ENCODE assay signal across 8 mouse cellular contexts in genomic region chr16:34920182-34920581, GRCm38 (mm10).
A peak's percentile ranks its signal among the peaks of the same experiment; 100 is the strongest.
DNase-seq lines count a peak whose midpoint lies in the region; ATAC-seq and TF ChIP-seq lines count a peak whose summit lies in the region.

No protein-coding gene starts in this region.

- H3K9me3 ChIP-seq in hindbrain, postnatal 0 days (ENCODE audit: low read length) = no peaks in the 10 kb centered on the region
- H3K9me3 ChIP-seq in hindbrain, embryonic 16.5 days (ENCODE audit: control insufficient read depth, low read length) = no peaks in the 10 kb centered on the region
- no peaks in the 10 kb centered on the region for H3K9me3 ChIP-seq in liver, embryonic 14.5 days (ENCODE audit: control insufficient read depth, low read length)
- H3K9me3 ChIP-seq in hindbrain, embryonic 13.5 days = no peaks in the 10 kb centered on the region

- peak; percentile 70 for TF ChIP-seq CTCF in hindbrain, postnatal 0 days (IDR thresholded peaks at IDR 0.05; ENCODE audit: low read depth)
- TF ChIP-seq CTCF in liver, embryonic 14.5 days (IDR thresholded peaks at IDR 0.05; ENCODE audit: low read depth) = peak; percentile 78

- H3K4me3 ChIP-seq in hindbrain, postnatal 0 days (ENCODE audit: low read length) = no peak overlapping the region
- H3K4me3 ChIP-seq in hindbrain, embryonic 16.5 days (ENCODE audit: low read length) = no peak overlapping the region
- no peak overlapping the region for H3K4me3 ChIP-seq in liver, embryonic 14.5 days (ENCODE audit: insufficient read depth in 1 of 2, low read depth in 2 of 2, low read length in 2 of 2)
- no peak overlapping the region for H3K4me3 ChIP-seq in hindbrain, embryonic 13.5 days

- WGBS in hindbrain, postnatal 0 days = 21% methylated on average over 6 of the region's 6 CpGs
- WGBS in hindbrain, embryonic 16.5 days = 14% methylated on average over 6 of the region's 6 CpGs
- 24% methylated on average over 6 of the region's 6 CpGs for WGBS in liver, embryonic 14.5 days (ENCODE audit: insufficient replicate concordance)
- whole genome bisulfite sequencing in hindbrain, embryonic 13.5 days = 19% methylated on average over 6 of the region's 6 CpGs

- no peaks in the 10 kb centered on the region; the same call in 1 of the 2 replicates for H3K4me1 ChIP-seq in hindbrain, postnatal 0 days (ENCODE audit: insufficient read depth, low read length)
- no peaks in the 10 kb centered on the region for H3K4me1 ChIP-seq in hindbrain, embryonic 16.5 days (ENCODE audit: control insufficient read depth, insufficient read depth, low read depth, low read length)
- peaks cover 0 to 6% of the 10 kb centered on the region in 2 experiments; a peak in 2 of 4 replicates for H3K4me1 ChIP-seq in liver, embryonic 14.5 days (replicated peaks; ENCODE audit: control insufficient read depth in 2 of 2, insufficient read depth in 2 of 2, low read length in 1 of 2)
- peaks cover 3% of the 10 kb centered on the region; the same call in 1 of the 2 replicates for H3K4me1 ChIP-seq in hindbrain, embryonic 13.5 days (replicated peaks)

- H3K27ac ChIP-seq in hindbrain, postnatal 0 days = no peak overlapping the region
- no peak overlapping the region for H3K27ac ChIP-seq in hindbrain, embryonic 16.5 days (ENCODE audit: low read depth, low read length)
- no peak overlapping the region for H3K27ac ChIP-seq in liver, embryonic 14.5 days
- H3K27ac ChIP-seq in hindbrain, embryonic 13.5 days = no peak overlapping the region

- no peak for TF ChIP-seq EP300 in liver, embryonic 14.5 days (IDR thresholded peaks at IDR 0.05; ENCODE audit: low read depth)

- no peak overlapping the region for H3K4me2 ChIP-seq in hindbrain, postnatal 0 days (ENCODE audit: low read depth, low read length)
- H3K4me2 ChIP-seq in hindbrain, embryonic 16.5 days (ENCODE audit: low read length) = no peak overlapping the region
- H3K4me2 ChIP-seq in liver, embryonic 14.5 days (ENCODE audit: low read depth) = no peak overlapping the region
- no peak overlapping the region for H3K4me2 ChIP-seq in hindbrain, embryonic 13.5 days

- H3K36me3 ChIP-seq in hindbrain, postnatal 0 days (ENCODE audit: insufficient read depth, low read length) = no peaks in the 10 kb centered on the region
- no peaks in the 10 kb centered on the region for H3K36me3 ChIP-seq in hindbrain, embryonic 16.5 days (ENCODE audit: control insufficient read depth, insufficient read depth, low read length)
- H3K36me3 ChIP-seq in liver, embryonic 14.5 days (replicated peaks; ENCODE audit: control insufficient read depth, insufficient read depth, low read depth) = no peaks in the 10 kb centered on the region
- no peaks in the 10 kb centered on the region for H3K36me3 ChIP-seq in hindbrain, embryonic 13.5 days

- ATAC-seq in hindbrain, postnatal 0 days = peak; percentile 36; the same call in 1 of the 2 replicates
- ATAC-seq in hindbrain, embryonic 16.5 days = no peak
- peak; percentile 67 for ATAC-seq in granulocyte monocyte progenitor cell, adult 5-6 weeks (replicated peaks; ENCODE audit: poor library complexity, severe bottlenecking)
- ATAC-seq in liver, embryonic 14.5 days (ENCODE audit: insufficient read depth) = no peak
- no peak for ATAC-seq in hindbrain, embryonic 13.5 days (ENCODE audit: low FRiP score)

- H3K9ac ChIP-seq in hindbrain, postnatal 0 days (replicated peaks; ENCODE audit: low read length) = no peak overlapping the region
- H3K9ac ChIP-seq in hindbrain, embryonic 16.5 days (ENCODE audit: low read depth, low read length) = no peak overlapping the region
- no peak overlapping the region for H3K9ac ChIP-seq in liver, embryonic 14.5 days (replicated peaks)
- H3K9ac ChIP-seq in hindbrain, embryonic 13.5 days = no peak overlapping the region

- peak; percentile 56 for DNase-seq in hindbrain, postnatal 0 days (ENCODE audit: low spot score)
- DNase-seq in B cell, adult 2 months = peak; percentile 3 to 14
- DNase-seq in adipocyte (ENCODE audit: low spot score) = peak; percentile 61
- no peak for DNase-seq in liver, embryonic 14.5 days (ENCODE audit: low read depth in 3 of 3, low spot score in 3 of 3)
- peak; percentile 78 for DNase-seq in testis, postnatal 10 days (ENCODE audit: low spot score)

- H3K27me3 ChIP-seq in hindbrain, postnatal 0 days (ENCODE audit: insufficient read depth, low read length) = no peaks in the 10 kb centered on the region
- H3K27me3 ChIP-seq in hindbrain, embryonic 16.5 days (replicated peaks; ENCODE audit: control insufficient read depth, insufficient read depth, low read length) = no peaks in the 10 kb centered on the region
- H3K27me3 ChIP-seq in liver, embryonic 14.5 days (ENCODE audit: control insufficient read depth, insufficient read depth, low read length) = no peaks in the 10 kb centered on the region
- H3K27me3 ChIP-seq in hindbrain, embryonic 13.5 days = 0 out of 2 replicates have a peak, but pooled peaks cover 3% of the 10 kb centered on the region

Comparison
In these comparisons a context has a peak if more than half of its experiments do, and no peak if none do; other contexts are left out.
1. ATAC-seq: peak in hindbrain, postnatal 0 days (single experiment) and granulocyte monocyte progenitor cell, adult 5-6 weeks (single experiment); none in hindbrain, embryonic 16.5 days (single experiment), liver, embryonic 14.5 days (single experiment) and hindbrain, embryonic 13.5 days (single experiment).
2. DNase-seq: peak in hindbrain, postnatal 0 days (single experiment), B cell, adult 2 months (2 of 2), adipocyte (single experiment) and testis, postnatal 10 days (single experiment); none in liver, embryonic 14.5 days (0 of 3).